Mouse (Mus musculus): Measurements from ENCODE around the gene Dhrs9.
"Not testable (repeated sequence)": the region's sequence is repeated elsewhere in the genome, so short reads cannot be mapped to it uniquely, and the experiment has no call there.

Gene Dhrs9

DNA sequence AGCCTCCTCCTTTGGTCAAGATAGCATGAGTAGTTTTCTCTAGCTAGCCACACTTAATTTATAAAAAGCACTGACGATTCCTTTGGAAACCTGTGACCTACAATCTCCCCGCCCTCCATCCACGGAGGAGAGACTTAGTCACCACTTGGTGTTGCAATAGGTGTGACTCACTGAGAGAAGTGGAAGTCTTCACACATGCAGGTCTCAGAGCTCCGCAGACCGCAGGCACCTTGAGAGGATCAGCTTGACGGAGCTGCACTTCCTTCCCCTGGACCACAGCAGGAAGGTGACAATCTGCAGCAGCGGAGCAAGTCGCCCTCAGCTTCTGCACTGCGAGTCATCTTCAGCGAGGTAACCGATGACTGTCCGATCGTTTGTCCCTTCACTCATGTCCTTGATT lies at the start of gene Dhrs9:
Gene Dhrs9 (plus strand): TSS at position 165 of the 400 bp plus-strand sequence.
- peak; percentile 40 for DNase-seq (ENCODE audit: low spot score)

GRCm38 (mm10) chr2:69331523-69331922 lies 48.7 kb upstream of the Dhrs9 start:
- not testable (repeated sequence) for DNase-seq (ENCODE audit: low spot score)

GRCm38 (mm10) chr2:69341506-69341905 lies 38.7 kb upstream of the Dhrs9 start:
- no peak for DNase-seq (ENCODE audit: low spot score)

DNA sequence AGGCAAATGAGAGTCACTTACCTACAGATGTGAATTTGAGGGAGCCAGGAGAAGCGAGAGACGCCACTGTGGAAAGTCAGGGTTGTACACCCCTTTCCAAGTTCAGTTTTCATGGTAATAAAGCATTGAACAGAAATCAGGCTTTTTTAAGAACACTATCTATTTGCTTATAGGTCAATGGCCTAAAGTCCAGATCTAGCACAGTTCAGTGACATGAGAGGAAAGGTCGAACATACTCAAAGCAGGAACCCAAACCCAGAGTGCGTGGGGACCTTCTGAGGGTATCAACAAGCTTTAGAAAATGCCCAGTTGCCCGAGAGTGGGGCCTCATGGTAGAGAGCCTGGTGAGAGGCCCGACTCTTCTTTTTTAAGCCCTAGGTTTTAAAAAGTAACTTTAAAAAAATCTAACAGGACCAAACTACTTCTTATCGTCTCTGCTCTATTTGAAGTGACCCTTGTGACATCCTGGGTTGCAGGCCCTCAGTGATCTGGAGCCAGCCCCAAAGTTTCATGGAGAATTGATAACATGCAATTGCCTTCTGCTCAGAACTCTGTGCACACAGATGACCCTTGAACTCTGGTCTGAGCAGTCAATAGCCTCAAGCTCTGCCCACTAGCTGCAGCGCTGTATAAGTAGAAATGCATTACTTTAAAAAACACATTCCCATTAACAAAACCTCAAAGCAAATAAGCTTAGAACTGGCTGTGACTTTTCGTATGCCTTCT lies 37.6 kb upstream of the Dhrs9 start, which contains the start of gene Abcb11:
Gene Abcb11 (minus strand): TSS at position 121 of the 726 bp plus-strand sequence.
- no peak for DNase-seq (ENCODE audit: low spot score)

DNA sequence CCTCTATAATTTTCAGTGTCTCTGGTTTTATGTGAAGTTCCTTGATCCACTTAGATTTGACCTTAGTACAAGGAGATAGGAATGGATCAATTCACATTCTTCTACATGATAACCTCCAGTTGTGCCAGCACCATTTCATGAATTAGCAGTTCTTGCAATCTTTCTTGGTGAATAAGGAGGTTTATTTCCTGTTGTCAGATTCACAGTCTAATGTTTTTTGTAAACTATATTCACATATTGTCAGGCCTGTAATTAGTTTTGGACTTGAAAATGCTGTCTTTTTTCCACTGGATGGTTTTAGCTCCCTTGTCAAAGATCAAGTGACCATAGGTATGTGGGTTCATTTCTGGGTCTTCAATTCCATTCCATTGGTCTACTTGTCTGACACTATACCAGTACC lies 24.8 kb upstream of the Dhrs9 start:
- not testable (repeated sequence) for DNase-seq (ENCODE audit: low spot score)

DNA sequence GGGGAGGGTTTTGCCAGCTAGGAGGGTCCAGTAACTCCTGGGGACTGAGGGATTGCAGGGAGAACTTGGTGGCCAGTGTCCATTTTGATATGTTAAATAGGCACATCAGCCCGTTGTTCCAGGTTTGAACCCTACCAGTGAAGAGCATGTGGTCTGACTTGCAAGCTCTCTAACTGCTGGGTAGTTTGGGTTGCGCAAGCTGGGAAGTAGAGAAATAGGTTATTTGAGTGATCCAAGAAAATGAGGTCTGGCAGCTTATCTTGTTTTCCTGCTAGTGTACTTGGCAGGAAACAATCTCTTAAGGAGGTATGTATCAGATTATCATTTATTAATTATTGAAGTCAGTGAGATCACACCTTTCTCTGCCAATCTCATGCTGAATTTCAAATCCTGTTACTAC lies 15.4 kb upstream of the Dhrs9 start:
- DNase-seq (ENCODE audit: low spot score): no peak

- no peak for DNase-seq (ENCODE audit: low spot score)
Observed at GRCm38 (mm10) chr2:69365275-69365674, 15.0 kb upstream of the Dhrs9 start.

GRCm38 (mm10) chr2:69376780-69377179 lies 3.5 kb upstream of the Dhrs9 start:
- no peak for DNase-seq (ENCODE audit: low spot score)

DNA sequence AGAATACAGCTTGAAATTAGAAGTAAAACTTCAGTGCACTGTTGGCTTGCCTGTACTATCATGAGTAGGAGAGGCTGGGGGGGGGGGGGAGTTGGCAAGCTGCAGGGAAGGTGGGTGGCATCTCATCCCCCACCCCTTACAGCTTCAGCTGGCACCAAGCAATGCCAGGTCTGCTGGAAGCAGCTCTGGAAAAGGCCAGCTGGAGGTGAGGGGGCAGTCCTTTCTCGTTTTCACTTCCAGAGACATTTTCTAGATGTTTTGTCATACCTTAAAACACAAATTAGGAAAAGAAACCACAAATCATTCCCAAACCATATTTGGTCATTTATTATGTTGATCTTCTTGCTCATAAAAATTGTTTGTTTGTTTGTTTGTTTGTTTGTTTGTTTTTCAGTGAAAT lies 444 bp upstream of the Dhrs9 start:
- no peak for DNase-seq (ENCODE audit: low spot score)

GRCm38 (mm10) chr2:69381740-69382139 lies 1.5 kb downstream of the Dhrs9 start:
- DNase-seq (ENCODE audit: low spot score): no peak

DNA sequence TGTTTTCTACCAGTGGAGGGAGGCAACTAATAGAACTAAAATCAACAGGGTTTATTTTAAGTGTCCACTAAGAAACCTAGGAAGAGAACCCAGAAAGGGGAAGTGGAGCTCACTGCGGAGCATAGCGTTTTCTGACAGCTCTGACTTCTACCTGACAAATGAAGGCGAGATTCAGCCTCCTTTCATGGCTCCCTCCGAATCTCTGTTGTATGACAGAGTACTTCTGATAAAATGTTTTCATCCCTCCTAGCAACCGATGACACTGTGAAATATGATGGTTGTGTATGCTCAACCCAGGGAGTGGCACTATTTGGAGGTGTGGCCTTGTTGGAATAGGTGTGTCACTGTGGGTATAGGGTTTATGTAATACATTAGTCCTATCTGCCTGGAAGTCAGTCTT lies 2.6 kb downstream of the Dhrs9 start:
- no peak for DNase-seq (ENCODE audit: low spot score)

- DNase-seq (ENCODE audit: low spot score): no peak
Observed at GRCm38 (mm10) chr2:69386118-69386871, 6.0 kb downstream of the Dhrs9 start.

DNA sequence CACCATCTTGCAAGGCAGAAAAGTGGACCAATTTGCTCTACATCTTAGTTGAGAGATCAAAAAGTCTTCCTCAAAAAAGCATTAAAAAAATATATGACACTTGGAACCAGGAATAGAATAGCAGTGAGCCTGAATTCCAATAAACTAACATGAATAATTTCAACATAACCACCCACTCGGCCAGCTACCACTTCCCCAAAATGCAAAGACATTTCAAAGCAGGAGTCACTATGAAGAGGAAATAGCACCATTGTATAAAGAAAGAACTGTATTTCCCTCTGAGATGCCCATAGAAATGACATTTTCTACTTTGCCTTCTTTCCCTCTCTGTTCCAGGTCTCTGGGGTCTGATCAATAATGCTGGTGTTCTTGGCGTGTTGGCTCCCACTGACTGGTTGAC lies 13.7 kb downstream of the Dhrs9 start:
- DNase-seq (ENCODE audit: low spot score): no peak

DNA sequence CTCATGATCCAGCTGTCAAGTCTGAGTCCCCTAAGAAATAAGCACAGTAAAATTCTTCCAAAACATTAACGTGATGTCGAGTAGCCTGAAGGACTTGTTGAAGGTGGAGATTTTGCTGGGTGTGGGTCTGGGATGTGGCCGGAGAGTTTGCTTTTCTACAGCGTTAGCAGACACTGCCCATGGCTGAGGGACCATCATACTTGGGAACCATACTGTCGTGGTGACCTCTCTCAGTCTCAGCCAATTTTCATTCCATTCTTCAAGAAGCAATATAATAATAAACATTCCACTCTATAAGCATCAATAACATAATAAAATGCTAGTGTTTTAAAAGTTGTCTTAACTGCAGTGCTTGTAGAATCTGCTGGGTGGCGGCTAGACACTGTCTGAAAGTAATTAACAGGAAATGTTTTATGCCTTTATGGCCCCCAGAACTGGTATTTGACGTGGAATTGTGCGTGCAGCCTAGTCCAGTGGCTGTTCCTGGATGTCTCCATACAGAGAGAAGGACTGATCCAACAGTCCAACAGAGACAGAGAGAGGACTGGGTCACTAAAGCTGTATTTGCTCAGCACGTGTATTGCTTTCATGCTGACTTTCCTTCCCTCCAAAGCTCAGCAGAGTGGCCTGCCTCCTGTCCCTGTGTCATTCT lies 15.5 kb downstream of the Dhrs9 start:
- DNase-seq (ENCODE audit: low spot score): no peak

DNA sequence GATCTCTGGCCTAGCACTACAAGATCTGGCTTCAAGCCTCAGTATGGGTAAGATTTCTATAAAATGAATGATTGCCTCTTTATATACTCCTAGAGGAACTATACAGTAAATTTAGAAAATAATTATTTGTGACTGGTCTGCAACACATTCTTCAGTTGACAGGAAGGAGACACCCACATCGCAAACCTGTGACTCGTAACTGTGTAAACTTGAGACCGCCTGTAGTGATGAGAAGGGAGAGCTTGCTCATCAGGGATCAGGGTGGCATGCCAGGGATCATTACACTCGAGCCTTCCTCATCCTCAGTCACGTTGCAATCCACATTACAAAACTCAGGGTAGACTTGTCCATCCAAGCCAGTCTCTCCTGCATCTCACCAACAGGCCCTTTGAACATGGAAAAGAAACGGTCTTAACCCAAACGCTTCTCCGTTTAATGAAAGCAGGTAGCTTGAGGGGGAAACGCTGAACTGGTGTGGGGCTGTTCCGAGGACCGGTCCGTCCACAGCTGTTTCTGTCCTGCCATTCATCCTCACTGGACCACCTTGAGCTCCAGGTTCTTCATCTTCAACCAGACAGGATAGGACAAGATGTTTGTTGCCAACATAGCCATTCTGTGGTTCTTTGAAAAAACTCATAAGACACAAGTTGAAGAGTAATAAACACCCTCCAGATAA lies 16.7 kb downstream of the Dhrs9 start:
- DNase-seq (ENCODE audit: low spot score): no peak

DNA sequence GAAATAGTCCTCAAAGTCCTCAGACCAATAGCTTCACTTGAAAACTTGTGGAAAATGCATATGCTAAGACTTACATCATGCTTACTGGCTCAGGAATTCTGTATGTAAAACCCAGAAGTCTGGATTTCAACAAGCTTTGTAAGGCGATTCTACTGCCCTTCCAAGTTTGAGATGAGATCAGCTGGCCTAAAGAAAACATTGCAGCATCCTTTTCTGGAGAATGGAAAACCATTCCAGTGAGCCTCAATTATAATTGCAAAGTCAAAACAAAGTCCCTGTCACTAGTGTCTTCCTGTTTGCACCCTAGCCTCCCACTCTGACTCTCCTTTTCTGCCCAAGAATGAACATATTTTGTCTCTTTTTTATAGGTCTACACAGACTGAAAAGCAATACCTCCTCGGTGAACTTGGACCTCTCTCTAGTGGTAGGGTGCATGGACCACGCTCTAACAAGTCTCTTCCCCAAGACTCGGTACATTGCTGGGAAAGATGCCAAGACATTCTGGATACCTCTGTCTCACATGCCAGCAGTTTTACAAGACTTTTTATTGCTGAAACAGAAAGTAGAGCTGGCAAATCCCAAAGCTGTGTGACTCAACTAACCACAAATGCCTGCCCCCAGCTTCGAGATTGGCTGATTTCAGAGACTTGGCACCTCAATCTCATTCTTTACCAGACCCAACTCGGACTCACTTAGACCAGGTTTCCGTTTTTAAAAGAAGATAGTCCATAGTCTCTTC lies 20.8 kb downstream of the Dhrs9 start:
- peak; percentile 13 for DNase-seq (ENCODE audit: low spot score)

- DNase-seq (ENCODE audit: low spot score): no peak
Observed at GRCm38 (mm10) chr2:69401891-69402290, 21.6 kb downstream of the Dhrs9 start.

- DNase-seq (ENCODE audit: low spot score): no peak
Observed at GRCm38 (mm10) chr2:69402309-69402708, 22.1 kb downstream of the Dhrs9 start.

GRCm38 (mm10) chr2:69405692-69406091 lies 25.4 kb downstream of the Dhrs9 start:
- no peak for DNase-seq (ENCODE audit: low spot score)

DNA sequence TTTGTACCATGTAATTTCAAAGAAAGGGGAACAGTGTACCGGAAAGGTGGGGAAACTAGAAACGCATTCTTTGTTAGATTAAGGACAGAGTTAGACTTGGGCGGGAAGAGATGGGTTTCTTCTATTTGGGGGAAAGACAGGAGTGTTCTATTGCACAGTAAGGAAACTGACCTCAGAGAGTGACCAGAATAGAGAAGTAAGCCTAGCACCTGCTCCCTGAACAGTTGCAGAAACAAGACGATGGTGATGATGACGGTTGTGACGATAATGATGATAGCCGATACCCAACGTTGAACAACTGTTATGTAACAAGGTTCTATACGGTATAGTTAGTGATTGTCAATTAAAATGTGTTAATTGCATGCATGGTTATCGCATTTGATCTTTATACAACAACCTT lies 34.3 kb downstream of the Dhrs9 start:
- no peak for DNase-seq (ENCODE audit: low spot score)

- DNase-seq (ENCODE audit: low spot score): no peak
Observed at GRCm38 (mm10) chr2:69415070-69415469, 34.8 kb downstream of the Dhrs9 start.
